Mouse (Mus musculus): ENCODE data around the gene 4930539E08Rik. TPM values are rescaled to one million over a fixed set of nuclear protein-coding genes. Genes with fewer than 3 reads are reported as not detected.
A peak's percentile ranks its signal among the peaks of the same experiment; 100 is the strongest.

The 4930539E08Rik gene
- 0.16 and 0.19 TPM in 2 replicates for polyA plus RNA-seq (2014; fragmentation: Nextera tagmentation; extraction: Ambion mirVana)

- 60% methylated on average over 12 of the region's 12 CpGs for WGBS
- H3K9ac ChIP-seq (ENCODE audit: low read length), result no peak within 1 kb of the TSS
- DNase-seq (ENCODE audit: low spot score), result no peak
- no peaks in the 10 kb centered on the region for H3K27me3 ChIP-seq (ENCODE audit: control insufficient read depth, insufficient read depth, low read length)
- H3K36me3 ChIP-seq (ENCODE audit: control insufficient read depth, insufficient read depth, low read length), result no peaks in the 10 kb centered on the region
- H3K4me2 ChIP-seq (ENCODE audit: low read depth, low read length, severe bottlenecking), result no peak within 1 kb of the TSS
- H3K27ac ChIP-seq (ENCODE audit: low read depth, low read length), result no peak within 1 kb of the TSS
- no peaks in the 10 kb centered on the region for H3K9me3 ChIP-seq (ENCODE audit: control insufficient read depth, low read length)
- no peak for ATAC-seq (replicated peaks; ENCODE audit: low FRiP score)
- no peaks in the 10 kb centered on the region for H3K4me1 ChIP-seq (replicated peaks; ENCODE audit: control insufficient read depth, insufficient read depth, low read length)
- no peak within 1 kb of the TSS for H3K4me3 ChIP-seq (ENCODE audit: low read depth, low read length)
Observed at GRCm38 (mm10) chr17:28915060-28915628, at the start of gene 4930539E08Rik. Gene 4930539E08Rik (minus strand): TSS chr17:28915324.

GRCm38 (mm10) chr17:28961596-28961995 lies 46.5 kb upstream of the 4930539E08Rik start:
- no peaks in the 10 kb centered on the region for H3K4me1 ChIP-seq (replicated peaks; ENCODE audit: control insufficient read depth, insufficient read depth, low read length)
- ATAC-seq (replicated peaks; ENCODE audit: low FRiP score) (no peak), DNase-seq (ENCODE audit: low spot score) (no peak)
- H3K9ac ChIP-seq (ENCODE audit: low read length), result no peak overlapping the region
- H3K9me3 ChIP-seq (ENCODE audit: control insufficient read depth, low read length), result no peaks in the 10 kb centered on the region
- no peak overlapping the region for H3K27ac ChIP-seq (ENCODE audit: low read depth, low read length)
- H3K27me3 ChIP-seq (ENCODE audit: control insufficient read depth, insufficient read depth, low read length), result no peaks in the 10 kb centered on the region
- WGBS, result 91% methylated on average over 10 of the region's 10 CpGs
- H3K4me3 ChIP-seq (ENCODE audit: low read depth, low read length), result no peak overlapping the region
- H3K4me2 ChIP-seq (ENCODE audit: low read depth, low read length, severe bottlenecking), result no peak overlapping the region
- peaks cover 25% of the 10 kb centered on the region; the same call in 1 of the 2 replicates for H3K36me3 ChIP-seq (ENCODE audit: control insufficient read depth, insufficient read depth, low read length)

- 81% methylated on average over 10 of the region's 10 CpGs for WGBS
- H3K4me1 ChIP-seq (replicated peaks; ENCODE audit: control insufficient read depth, insufficient read depth, low read length), result no peaks in the 10 kb centered on the region
- H3K36me3 ChIP-seq (ENCODE audit: control insufficient read depth, insufficient read depth, low read length), result peaks cover 19% of the 10 kb centered on the region; the same call in 1 of the 2 replicates
- no peak overlapping the region for H3K27ac ChIP-seq (ENCODE audit: low read depth, low read length)
- no peak overlapping the region for H3K4me3 ChIP-seq (ENCODE audit: low read depth, low read length)
- no peak overlapping the region for H3K4me2 ChIP-seq (ENCODE audit: low read depth, low read length, severe bottlenecking)
- ATAC-seq (replicated peaks; ENCODE audit: low FRiP score) (no peak), DNase-seq (ENCODE audit: low spot score) (no peak)
- no peaks in the 10 kb centered on the region for H3K9me3 ChIP-seq (ENCODE audit: control insufficient read depth, low read length)
- no peak overlapping the region for H3K9ac ChIP-seq (ENCODE audit: low read length)
- H3K27me3 ChIP-seq (ENCODE audit: control insufficient read depth, insufficient read depth, low read length), result no peaks in the 10 kb centered on the region
Observed at GRCm38 (mm10) chr17:28960597-28960996, 45.5 kb upstream of the 4930539E08Rik start.

GRCm38 (mm10) chr17:28954416-28954815 lies 39.3 kb upstream of the 4930539E08Rik start:
- no peak overlapping the region for H3K27ac ChIP-seq (ENCODE audit: low read depth, low read length)
- no peaks in the 10 kb centered on the region; the same call in 1 of the 2 replicates for H3K9me3 ChIP-seq (ENCODE audit: control insufficient read depth, low read length)
- no peak overlapping the region for H3K9ac ChIP-seq (ENCODE audit: low read length)
- no peaks in the 10 kb centered on the region for H3K36me3 ChIP-seq (ENCODE audit: control insufficient read depth, insufficient read depth, low read length)
- 97% methylated on average over 9 of the region's 9 CpGs for WGBS
- no peak for DNase-seq (ENCODE audit: low spot score)
- H3K27me3 ChIP-seq (ENCODE audit: control insufficient read depth, insufficient read depth, low read length), result no peaks in the 10 kb centered on the region
- H3K4me3 ChIP-seq (ENCODE audit: low read depth, low read length), result no peak overlapping the region
- ATAC-seq (replicated peaks; ENCODE audit: low FRiP score), result no peak
- H3K4me2 ChIP-seq (ENCODE audit: low read depth, low read length, severe bottlenecking), result no peak overlapping the region
- peaks cover 6% of the 10 kb centered on the region; the same call in 1 of the 2 replicates for H3K4me1 ChIP-seq (replicated peaks; ENCODE audit: control insufficient read depth, insufficient read depth, low read length)

GRCm38 (mm10) chr17:28953251-28953650 lies 38.1 kb upstream of the 4930539E08Rik start:
- WGBS, result 36% methylated on average over 9 of the region's 9 CpGs
- Histone ChIP-seq H3K9ac (ENCODE audit: low read length) (peak overlapping the region; percentile 97), H3K9me3 (ENCODE audit: control insufficient read depth, low read length) (no peaks in the 10 kb centered on the region; the same call in 1 of the 2 replicates), H3K27me3 (ENCODE audit: control insufficient read depth, insufficient read depth, low read length) (no peaks in the 10 kb centered on the region), H3K4me1 (replicated peaks; ENCODE audit: control insufficient read depth, insufficient read depth, low read length) (peaks cover 6% of the 10 kb centered on the region; the same call in 1 of the 2 replicates), H3K27ac (ENCODE audit: low read depth, low read length) (no peak overlapping the region), H3K36me3 (ENCODE audit: control insufficient read depth, insufficient read depth, low read length) (no peaks in the 10 kb centered on the region), H3K4me3 (ENCODE audit: low read depth, low read length) (peak overlapping the region; percentile 62), H3K4me2 (ENCODE audit: low read depth, low read length, severe bottlenecking) (peak overlapping the region; percentile 55)
- DNase-seq (ENCODE audit: low spot score), result no peak
- no peak for ATAC-seq (replicated peaks; ENCODE audit: low FRiP score)

GRCm38 (mm10) chr17:28951831-28952799 lies 37.0 kb upstream of the 4930539E08Rik start, which contains the start of gene Kctd20:
Gene Kctd20 (plus strand): TSS chr17:28951950.
- Histone ChIP-seq H3K9me3 (ENCODE audit: control insufficient read depth, low read length) (no peaks in the 10 kb centered on the region; the same call in 1 of the 2 replicates), H3K4me2 (ENCODE audit: low read depth, low read length, severe bottlenecking) (peak within 1 kb of the TSS; percentile 55), H3K36me3 (ENCODE audit: control insufficient read depth, insufficient read depth, low read length) (no peaks in the 10 kb centered on the region), H3K27ac (ENCODE audit: low read depth, low read length) (peak within 1 kb of the TSS; percentile 95), H3K9ac (ENCODE audit: low read length) (peak within 1 kb of the TSS; percentile 97), H3K4me1 (replicated peaks; ENCODE audit: control insufficient read depth, insufficient read depth, low read length) (peaks cover 6% of the 10 kb centered on the region; the same call in 1 of the 2 replicates), H3K27me3 (ENCODE audit: control insufficient read depth, insufficient read depth, low read length) (no peaks in the 10 kb centered on the region), H3K4me3 (ENCODE audit: low read depth, low read length) (peak within 1 kb of the TSS; percentile 62)
- ATAC-seq (replicated peaks; ENCODE audit: low FRiP score) (peak; percentile 95), DNase-seq (ENCODE audit: low spot score) (peak; percentile 96)
- under 1% methylated on average over 77 of the region's 80 CpGs for WGBS

- no peak for ATAC-seq (replicated peaks; ENCODE audit: low FRiP score)
- H3K27ac ChIP-seq (ENCODE audit: low read depth, low read length), result no peak overlapping the region
- no peaks in the 10 kb centered on the region; the same call in 1 of the 2 replicates for H3K9me3 ChIP-seq (ENCODE audit: control insufficient read depth, low read length)
- no peaks in the 10 kb centered on the region for H3K27me3 ChIP-seq (ENCODE audit: control insufficient read depth, insufficient read depth, low read length)
- H3K4me1 ChIP-seq (replicated peaks; ENCODE audit: control insufficient read depth, insufficient read depth, low read length), result peaks cover 6% of the 10 kb centered on the region; the same call in 1 of the 2 replicates
- no peak overlapping the region for H3K4me3 ChIP-seq (ENCODE audit: low read depth, low read length)
- WGBS, result 81% methylated on average over 4 of the region's 4 CpGs
- DNase-seq (ENCODE audit: low spot score), result no peak
- no peaks in the 10 kb centered on the region for H3K36me3 ChIP-seq (ENCODE audit: control insufficient read depth, insufficient read depth, low read length)
- H3K9ac ChIP-seq (ENCODE audit: low read length), result no peak overlapping the region
- no peak overlapping the region for H3K4me2 ChIP-seq (ENCODE audit: low read depth, low read length, severe bottlenecking)
Observed at GRCm38 (mm10) chr17:28950751-28951150, 35.6 kb upstream of the 4930539E08Rik start.

- no peak overlapping the region for H3K9ac ChIP-seq (ENCODE audit: low read length)
- no peak overlapping the region for H3K4me3 ChIP-seq (ENCODE audit: low read depth, low read length)
- H3K27ac ChIP-seq (ENCODE audit: low read depth, low read length), result no peak overlapping the region
- no peaks in the 10 kb centered on the region for H3K9me3 ChIP-seq (ENCODE audit: control insufficient read depth, low read length)
- 82% methylated on average over 4 of the region's 4 CpGs for WGBS
- DNase-seq (ENCODE audit: low spot score), result no peak
- no peaks in the 10 kb centered on the region for H3K27me3 ChIP-seq (ENCODE audit: control insufficient read depth, insufficient read depth, low read length)
- H3K36me3 ChIP-seq (ENCODE audit: control insufficient read depth, insufficient read depth, low read length), result no peaks in the 10 kb centered on the region
- no peak for ATAC-seq (replicated peaks; ENCODE audit: low FRiP score)
- no peak overlapping the region for H3K4me2 ChIP-seq (ENCODE audit: low read depth, low read length, severe bottlenecking)
- peaks cover 4% of the 10 kb centered on the region; the same call in 1 of the 2 replicates for H3K4me1 ChIP-seq (replicated peaks; ENCODE audit: control insufficient read depth, insufficient read depth, low read length)
Observed at GRCm38 (mm10) chr17:28948661-28949060, 33.5 kb upstream of the 4930539E08Rik start.
